9 mouse cellular contexts compared by ENCODE assay signal in genomic region chr2:155952006-155952405, GRCm38 (mm10). TPM values are rescaled to one million over a fixed set of nuclear protein-coding genes. Genes with fewer than 3 reads are reported as not detected.
DNase-seq lines count a peak whose midpoint lies in the region; ATAC-seq lines count a peak whose summit lies in the region.
"Had no signal": no experiment of that assay in that cellular context is flagged by ENCODE, and none has a peak within 500 bp of the region (broad histone marks: within the 10 kb centered on the region; RNA-seq: fewer than 3 reads in every experiment).

No protein-coding gene starts in this region.

- no peaks in the 10 kb centered on the region for H3K9me3 ChIP-seq in hindbrain, embryonic 10.5 days
- H3K9me3 ChIP-seq in hindbrain, embryonic 13.5 days, result no peaks in the 10 kb centered on the region
- H3K9me3 ChIP-seq in forebrain, embryonic 16.5 days (ENCODE audit: control insufficient read depth, low read length), result no peaks in the 10 kb centered on the region

- H3K4me3 ChIP-seq in hindbrain, embryonic 10.5 days, result no peak overlapping the region
- H3K4me3 ChIP-seq in hindbrain, embryonic 13.5 days, result no peak overlapping the region
- H3K4me3 ChIP-seq in forebrain, embryonic 16.5 days (replicated peaks; ENCODE audit: low read length), result no peak overlapping the region

- peak; percentile 40 for DNase-seq in hindbrain, embryonic 10.5 days (ENCODE audit: low spot score)
- peak; percentile 52 for DNase-seq in CD4-positive helper T cell, adult 2 months (ENCODE audit: low read depth, low spot score)
- DNase-seq in adrenal gland, postnatal 25 days, result peak; percentile 48
- peak; percentile 48 to 55 for DNase-seq in frontal cortex, postnatal 10 days (ENCODE audit: low spot score in 2 of 2)
- DNase-seq in left cerebral cortex, adult 11 months (ENCODE audit: low spot score), result peak; percentile 32
- peak; percentile 75 for DNase-seq in retina, postnatal 1 day

- H3K4me1 ChIP-seq in hindbrain, embryonic 10.5 days (replicated peaks), result peaks cover 8% of the 10 kb centered on the region; the same call in 1 of the 2 replicates
- peaks cover 23% of the 10 kb centered on the region for H3K4me1 ChIP-seq in hindbrain, embryonic 13.5 days (replicated peaks)
- peaks cover 2% of the 10 kb centered on the region; the same call in 1 of the 2 replicates for H3K4me1 ChIP-seq in forebrain, embryonic 16.5 days (replicated peaks; ENCODE audit: control insufficient read depth, insufficient read depth, low read length)

- H3K36me3 ChIP-seq in hindbrain, embryonic 10.5 days, result no peaks in the 10 kb centered on the region
- H3K36me3 ChIP-seq in hindbrain, embryonic 13.5 days, result no peaks in the 10 kb centered on the region
- no peaks in the 10 kb centered on the region for H3K36me3 ChIP-seq in forebrain, embryonic 16.5 days (ENCODE audit: control insufficient read depth, insufficient read depth)

- no peak overlapping the region for H3K9ac ChIP-seq in hindbrain, embryonic 13.5 days
- no peak overlapping the region for H3K9ac ChIP-seq in forebrain, embryonic 16.5 days (replicated peaks; ENCODE audit: low read depth, low read length)

- no peak overlapping the region for H3K4me2 ChIP-seq in hindbrain, embryonic 13.5 days
- H3K4me2 ChIP-seq in forebrain, embryonic 16.5 days (ENCODE audit: low read length), result no peak overlapping the region

- ATAC-seq in hindbrain, embryonic 13.5 days (ENCODE audit: low FRiP score), result no peak
- no peak for ATAC-seq in forebrain, embryonic 16.5 days

- H3K27me3 ChIP-seq in hindbrain, embryonic 10.5 days (ENCODE audit: insufficient read depth, poor library complexity, severe bottlenecking), result peaks cover 8% of the 10 kb centered on the region; the same call in 1 of the 2 replicates
- peaks cover 10% of the 10 kb centered on the region for H3K27me3 ChIP-seq in hindbrain, embryonic 13.5 days
- no peaks in the 10 kb centered on the region; the same call in 1 of the 2 replicates for H3K27me3 ChIP-seq in forebrain, embryonic 16.5 days (replicated peaks; ENCODE audit: control insufficient read depth, insufficient read depth, low read length)

- H3K27ac ChIP-seq in hindbrain, embryonic 10.5 days, result no peak overlapping the region
- H3K27ac ChIP-seq in hindbrain, embryonic 13.5 days, result no peak overlapping the region
- H3K27ac ChIP-seq in forebrain, embryonic 16.5 days (ENCODE audit: low read length), result no peak overlapping the region

RNA-seq across cellular contexts. Expression of gene Cep250, which starts 4.3 kb away (rescaled TPM):
- 21.6 and 27.6 TPM in 2 replicates for polyA plus RNA-seq in hindbrain, embryonic 10.5 days (2016; fragmentation: Nextera tagmentation; extraction: Ambion mirVana)
- 18.1 and 18.7 TPM in 2 replicates for polyA plus RNA-seq in hindbrain, embryonic 13.5 days (2015; fragmentation: Nextera tagmentation; extraction: Ambion mirVana)
- total RNA-seq in adrenal gland, postnatal 25 days (2021), result 12.2 and 19.0 TPM in 2 replicates
- polyA plus RNA-seq in forebrain, embryonic 16.5 days (2015; fragmentation: Nextera tagmentation; extraction: Ambion mirVana), result 17.0 and 18.9 TPM in 2 replicates

RNA-seq across cellular contexts. Expression of gene Gdf5, which starts 6.8 kb away (rescaled TPM):
- polyA plus RNA-seq in hindbrain, embryonic 10.5 days (2016; fragmentation: Nextera tagmentation; extraction: Ambion mirVana), result 0.42 and 1.1 TPM in 2 replicates
- 2.0 and 3.6 TPM in 2 replicates for polyA plus RNA-seq in hindbrain, embryonic 13.5 days (2015; fragmentation: Nextera tagmentation; extraction: Ambion mirVana)
- total RNA-seq in adrenal gland, postnatal 25 days (2021), result 1.3 TPM in 1 of 2 replicates, not detected in the other
- polyA plus RNA-seq in forebrain, embryonic 16.5 days (2015; fragmentation: Nextera tagmentation; extraction: Ambion mirVana), result 2.7 and 4.5 TPM in 2 replicates
- total RNA-seq: neutrophil, adult 5-6 weeks had no signal

RNA-seq across cellular contexts. Expression of gene Gm15557, which starts 11.5 kb away (rescaled TPM):
- not detected in 2 replicates for polyA plus RNA-seq in hindbrain, embryonic 10.5 days (2016; fragmentation: Nextera tagmentation; extraction: Ambion mirVana)
- polyA plus RNA-seq in hindbrain, embryonic 13.5 days (2015; fragmentation: Nextera tagmentation; extraction: Ambion mirVana), result 0.16 TPM in 1 of 2 replicates, not detected in the other
- total RNA-seq in adrenal gland, postnatal 25 days (2021), result not detected in 2 replicates
- polyA plus RNA-seq in forebrain, embryonic 16.5 days (2015; fragmentation: Nextera tagmentation; extraction: Ambion mirVana), result not detected in 2 replicates
- total RNA-seq: neutrophil, adult 5-6 weeks had no signal

RNA-seq across cellular contexts. Expression of gene Uqcc1, which starts 21.9 kb away (rescaled TPM):
- polyA plus RNA-seq in hindbrain, embryonic 10.5 days (2016; fragmentation: Nextera tagmentation; extraction: Ambion mirVana), result 73.7 and 77.4 TPM in 2 replicates
- polyA plus RNA-seq in hindbrain, embryonic 13.5 days (2015; fragmentation: Nextera tagmentation; extraction: Ambion mirVana), result 57.6 and 59.6 TPM in 2 replicates
- 74.4 and 114 TPM in 2 replicates for total RNA-seq in adrenal gland, postnatal 25 days (2021)
- polyA plus RNA-seq in forebrain, embryonic 16.5 days (2015; fragmentation: Nextera tagmentation; extraction: Ambion mirVana), result 66.5 and 78.2 TPM in 2 replicates

RNA-seq across cellular contexts. Expression of gene 6430550D23Rik, which starts 55.8 kb away (rescaled TPM):
- polyA plus RNA-seq in hindbrain, embryonic 10.5 days (2016; fragmentation: Nextera tagmentation; extraction: Ambion mirVana), result 1.2 and 1.5 TPM in 2 replicates
- polyA plus RNA-seq in hindbrain, embryonic 13.5 days (2015; fragmentation: Nextera tagmentation; extraction: Ambion mirVana), result 1.8 and 2.4 TPM in 2 replicates
- total RNA-seq in adrenal gland, postnatal 25 days (2021), result 4.0 and 4.3 TPM in 2 replicates
- 1.7 and 2.4 TPM in 2 replicates for polyA plus RNA-seq in forebrain, embryonic 16.5 days (2015; fragmentation: Nextera tagmentation; extraction: Ambion mirVana)
